Mouse (Mus musculus): Measurements from ENCODE around the gene Carmil1. TPM values are rescaled to one million over a fixed set of nuclear protein-coding genes. Genes with fewer than 3 reads are reported as not detected.

The Carmil1 gene
- polyA plus RNA-seq, 1 experiment from 2014 or later: 36.0 TPM

DNA sequence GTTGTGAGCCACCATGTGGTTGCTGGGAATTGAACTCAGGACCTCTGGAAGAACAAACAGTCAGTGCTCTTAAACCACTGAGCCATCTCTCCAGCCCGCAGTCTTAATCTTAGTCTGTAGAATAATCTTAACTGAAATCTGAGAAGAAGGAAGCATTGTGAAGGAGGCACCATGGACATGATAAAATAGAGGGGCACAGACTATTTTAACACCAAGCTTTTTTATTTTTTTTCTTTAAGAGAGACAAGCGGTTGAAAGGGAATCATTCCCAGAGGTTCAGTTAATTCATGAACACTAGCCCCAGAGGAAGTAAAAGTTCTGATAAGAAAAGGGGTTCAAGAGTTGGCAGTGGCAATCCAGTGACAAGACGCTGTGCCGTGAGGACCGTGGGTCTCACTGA is 15.8 kb downstream of the Carmil1 start:
- H3K36me3 ChIP-seq (ENCODE audit: control insufficient read depth, insufficient read depth, low read length): no peaks in the 10 kb centered on the region
- H3K4me3 ChIP-seq (ENCODE audit: low read depth, low read length): no peak overlapping the region
- H3K27me3 ChIP-seq (ENCODE audit: control insufficient read depth, insufficient read depth, low read length): no peaks in the 10 kb centered on the region
- no peak for ATAC-seq (ENCODE audit: low read depth)
- no peak overlapping the region for H3K9ac ChIP-seq (replicated peaks; ENCODE audit: low read depth, low read length)
- no peaks in the 10 kb centered on the region for H3K4me1 ChIP-seq (ENCODE audit: control insufficient read depth, insufficient read depth, low read length)
- no peak overlapping the region for H3K4me2 ChIP-seq (ENCODE audit: low read depth, low read length)
- no peaks in the 10 kb centered on the region for H3K9me3 ChIP-seq (ENCODE audit: control insufficient read depth, low read length)
- WGBS: 95% methylated on average over 5 of the region's 5 CpGs
- H3K27ac ChIP-seq (ENCODE audit: low read depth, low read length): no peak overlapping the region

DNA sequence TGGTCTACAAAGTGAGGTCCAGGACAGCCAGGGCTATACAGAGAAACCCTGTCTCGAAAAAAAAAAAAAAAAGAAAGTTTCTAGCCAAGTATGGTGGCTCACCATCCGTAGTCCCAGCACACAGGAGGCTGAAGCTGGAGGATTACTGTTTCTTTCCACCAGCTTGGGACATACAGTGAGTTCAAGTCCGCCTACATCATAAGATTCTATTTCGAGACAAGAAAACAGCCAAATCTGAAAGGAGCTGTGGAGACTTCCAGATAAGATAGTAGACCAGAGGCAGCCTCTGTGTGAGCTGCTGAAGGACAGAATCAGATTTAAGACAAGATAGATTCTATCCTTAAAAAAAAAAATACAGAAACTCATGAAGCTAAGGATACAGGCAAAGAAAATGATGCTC is 17.0 kb downstream of the Carmil1 start:
- no peak overlapping the region for H3K4me2 ChIP-seq (ENCODE audit: low read depth, low read length)

GRCm38 (mm10) chr13:24260751-24261591 is 19.6 kb downstream of the Carmil1 start:
- 86% methylated on average over 10 of the region's 10 CpGs for WGBS
- H3K36me3 ChIP-seq (ENCODE audit: control insufficient read depth, insufficient read depth, low read length): no peaks in the 10 kb centered on the region
- H3K4me2 ChIP-seq (ENCODE audit: low read depth, low read length): no peak overlapping the region
- no peaks in the 10 kb centered on the region for H3K27me3 ChIP-seq (ENCODE audit: control insufficient read depth, insufficient read depth, low read length)
- H3K27ac ChIP-seq (ENCODE audit: low read depth, low read length): no peak overlapping the region
- no peak for ATAC-seq (ENCODE audit: low read depth)
- no peaks in the 10 kb centered on the region for H3K9me3 ChIP-seq (ENCODE audit: control insufficient read depth, low read length)
- H3K4me1 ChIP-seq (ENCODE audit: control insufficient read depth, insufficient read depth, low read length): no peaks in the 10 kb centered on the region
- H3K9ac ChIP-seq (replicated peaks; ENCODE audit: low read depth, low read length): no peak overlapping the region
- no peak overlapping the region for H3K4me3 ChIP-seq (ENCODE audit: low read depth, low read length)

More for the DNA sequence above, 17.0 kb downstream of the Carmil1 start:
- Histone ChIP-seq H3K27ac (ENCODE audit: low read depth, low read length) (no peak overlapping the region), H3K9ac (replicated peaks; ENCODE audit: low read depth, low read length) (no peak overlapping the region), H3K9me3 (ENCODE audit: control insufficient read depth, low read length) (no peaks in the 10 kb centered on the region), H3K36me3 (ENCODE audit: control insufficient read depth, insufficient read depth, low read length) (no peaks in the 10 kb centered on the region), H3K27me3 (ENCODE audit: control insufficient read depth, insufficient read depth, low read length) (no peaks in the 10 kb centered on the region), H3K4me1 (ENCODE audit: control insufficient read depth, insufficient read depth, low read length) (no peaks in the 10 kb centered on the region), H3K4me3 (ENCODE audit: low read depth, low read length) (no peak overlapping the region)
- ATAC-seq (ENCODE audit: low read depth): no peak
- WGBS: 84% methylated on average over 4 of the region's 4 CpGs

DNA sequence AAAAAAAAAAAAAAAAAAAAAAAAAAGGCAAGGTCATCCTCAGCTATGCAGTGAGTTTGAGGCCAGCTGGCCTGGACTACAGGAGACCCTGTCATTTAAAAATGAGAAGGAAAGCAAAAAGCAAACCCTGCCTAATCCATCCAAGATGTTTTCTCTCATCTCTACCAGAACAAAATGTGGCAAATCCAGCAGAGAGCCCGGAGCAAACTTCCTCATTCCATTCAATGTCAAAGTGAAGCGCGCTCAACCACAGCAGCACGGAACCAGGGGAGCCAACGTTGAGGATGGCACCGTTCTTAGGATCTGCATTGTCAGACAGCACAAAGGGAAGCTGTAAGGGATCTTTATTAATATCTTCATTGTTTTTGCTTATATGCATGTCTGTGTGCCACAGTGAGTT is 22.8 kb downstream of the Carmil1 start:
- 91% methylated on average over 6 of the region's 6 CpGs for WGBS
- no peak overlapping the region for H3K9ac ChIP-seq (replicated peaks; ENCODE audit: low read depth, low read length)
- no peaks in the 10 kb centered on the region for H3K27me3 ChIP-seq (ENCODE audit: control insufficient read depth, insufficient read depth, low read length)
- H3K4me1 ChIP-seq (ENCODE audit: control insufficient read depth, insufficient read depth, low read length): no peaks in the 10 kb centered on the region
- no peak overlapping the region for H3K4me3 ChIP-seq (ENCODE audit: low read depth, low read length)
- no peak overlapping the region for H3K4me2 ChIP-seq (ENCODE audit: low read depth, low read length)
- H3K27ac ChIP-seq (ENCODE audit: low read depth, low read length): no peak overlapping the region
- no peak for ATAC-seq (ENCODE audit: low read depth)
- no peaks in the 10 kb centered on the region for H3K36me3 ChIP-seq (ENCODE audit: control insufficient read depth, insufficient read depth, low read length)
- no peaks in the 10 kb centered on the region for H3K9me3 ChIP-seq (ENCODE audit: control insufficient read depth, low read length)

GRCm38 (mm10) chr13:24253989-24254388 is 26.6 kb downstream of the Carmil1 start:
- Histone ChIP-seq H3K9ac (replicated peaks; ENCODE audit: low read depth, low read length) (no peak overlapping the region), H3K4me2 (ENCODE audit: low read depth, low read length) (no peak overlapping the region), H3K9me3 (ENCODE audit: control insufficient read depth, low read length) (no peaks in the 10 kb centered on the region), H3K36me3 (ENCODE audit: control insufficient read depth, insufficient read depth, low read length) (no peaks in the 10 kb centered on the region), H3K4me3 (ENCODE audit: low read depth, low read length) (no peak overlapping the region), H3K27me3 (ENCODE audit: control insufficient read depth, insufficient read depth, low read length) (no peaks in the 10 kb centered on the region), H3K27ac (ENCODE audit: low read depth, low read length) (no peak overlapping the region), H3K4me1 (ENCODE audit: control insufficient read depth, insufficient read depth, low read length) (no peaks in the 10 kb centered on the region)
- 23% methylated on average over 2 of the region's 2 CpGs for WGBS
- peak; percentile 34; the same call in 1 of the 2 replicates for ATAC-seq (ENCODE audit: low read depth)

DNA sequence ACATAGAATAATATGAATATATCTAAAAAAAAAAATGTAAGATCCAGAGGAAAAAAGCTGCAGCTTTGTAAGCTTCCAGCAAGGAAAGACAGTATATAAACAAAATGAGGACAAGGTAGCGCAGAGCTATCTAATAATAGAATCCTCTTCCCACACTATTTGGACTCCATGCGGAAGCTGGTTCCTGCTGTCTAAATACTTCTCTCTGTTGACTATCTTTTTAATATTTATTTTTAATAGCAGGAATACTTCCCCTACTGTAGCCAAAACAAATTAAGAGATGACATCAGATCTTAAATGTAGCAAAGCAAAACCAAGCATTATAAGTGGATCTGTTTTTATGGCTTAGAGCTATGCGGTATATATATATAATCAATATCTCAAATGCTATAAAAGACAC is 27.0 kb downstream of the Carmil1 start:
- 90% methylated on average over 3 of the region's 3 CpGs for WGBS
- Histone ChIP-seq H3K9ac (replicated peaks; ENCODE audit: low read depth, low read length) (no peak overlapping the region), H3K36me3 (ENCODE audit: control insufficient read depth, insufficient read depth, low read length) (no peaks in the 10 kb centered on the region), H3K4me1 (ENCODE audit: control insufficient read depth, insufficient read depth, low read length) (no peaks in the 10 kb centered on the region), H3K27ac (ENCODE audit: low read depth, low read length) (no peak overlapping the region), H3K4me3 (ENCODE audit: low read depth, low read length) (no peak overlapping the region), H3K27me3 (ENCODE audit: control insufficient read depth, insufficient read depth, low read length) (no peaks in the 10 kb centered on the region), H3K9me3 (ENCODE audit: control insufficient read depth, low read length) (no peaks in the 10 kb centered on the region), H3K4me2 (ENCODE audit: low read depth, low read length) (no peak overlapping the region)
- ATAC-seq (ENCODE audit: low read depth): no peak

DNA sequence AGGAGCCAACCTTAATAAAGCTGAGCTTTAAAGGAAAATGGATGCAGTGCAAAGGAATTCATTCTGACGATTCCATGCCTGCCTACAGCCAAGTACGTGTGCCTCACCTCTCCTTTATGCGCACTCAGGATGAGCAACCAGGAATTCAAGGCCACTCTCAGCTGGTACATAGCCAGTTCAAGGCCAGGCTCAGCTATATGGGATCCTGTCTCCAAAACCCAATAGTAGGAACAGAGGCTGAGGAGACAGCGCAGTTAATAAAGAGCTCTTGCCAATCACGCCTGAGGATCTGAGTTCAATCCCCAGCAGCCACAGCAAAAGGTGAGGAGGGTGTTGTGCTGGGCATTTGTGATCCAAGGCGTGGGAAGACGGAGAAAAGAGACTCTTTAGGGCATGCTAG is 29.4 kb downstream of the Carmil1 start:
- WGBS: 91% methylated on average over 7 of the region's 7 CpGs
- no peak for ATAC-seq (ENCODE audit: low read depth)

GRCm38 (mm10) chr13:24247928-24248327 is 32.7 kb downstream of the Carmil1 start:
- H3K4me3 ChIP-seq (ENCODE audit: low read depth, low read length): no peak overlapping the region
- no peak for ATAC-seq (ENCODE audit: low read depth)
- no peak overlapping the region for H3K9ac ChIP-seq (replicated peaks; ENCODE audit: low read depth, low read length)
- no peaks in the 10 kb centered on the region for H3K36me3 ChIP-seq (ENCODE audit: control insufficient read depth, insufficient read depth, low read length)
- 86% methylated on average over 5 of the region's 5 CpGs for WGBS
- no peaks in the 10 kb centered on the region for H3K27me3 ChIP-seq (ENCODE audit: control insufficient read depth, insufficient read depth, low read length)
- 0 out of 2 replicates have a peak, but pooled peaks cover under 1% of the 10 kb centered on the region for H3K4me1 ChIP-seq (ENCODE audit: control insufficient read depth, insufficient read depth, low read length)
- no peak overlapping the region for H3K4me2 ChIP-seq (ENCODE audit: low read depth, low read length)
- H3K27ac ChIP-seq (ENCODE audit: low read depth, low read length): no peak overlapping the region
- no peaks in the 10 kb centered on the region for H3K9me3 ChIP-seq (ENCODE audit: control insufficient read depth, low read length)

More for the DNA sequence above, 29.4 kb downstream of the Carmil1 start:
- no peak overlapping the region for H3K4me2 ChIP-seq (ENCODE audit: low read depth, low read length)
- H3K36me3 ChIP-seq (ENCODE audit: control insufficient read depth, insufficient read depth, low read length): no peaks in the 10 kb centered on the region
- H3K9me3 ChIP-seq (ENCODE audit: control insufficient read depth, low read length): no peaks in the 10 kb centered on the region
- no peaks in the 10 kb centered on the region for H3K27me3 ChIP-seq (ENCODE audit: control insufficient read depth, insufficient read depth, low read length)
- no peaks in the 10 kb centered on the region for H3K4me1 ChIP-seq (ENCODE audit: control insufficient read depth, insufficient read depth, low read length)
- H3K27ac ChIP-seq (ENCODE audit: low read depth, low read length): no peak overlapping the region
- no peak overlapping the region for H3K9ac ChIP-seq (replicated peaks; ENCODE audit: low read depth, low read length)
- no peak overlapping the region for H3K4me3 ChIP-seq (ENCODE audit: low read depth, low read length)

- no peaks in the 10 kb centered on the region for H3K9me3 ChIP-seq (ENCODE audit: control insufficient read depth, low read length)
- H3K36me3 ChIP-seq (ENCODE audit: control insufficient read depth, insufficient read depth, low read length): no peaks in the 10 kb centered on the region
- H3K4me3 ChIP-seq (ENCODE audit: low read depth, low read length): no peak overlapping the region
- ATAC-seq (ENCODE audit: low read depth): no peak
- no peak overlapping the region for H3K4me2 ChIP-seq (ENCODE audit: low read depth, low read length)
- WGBS: 87% methylated on average over 3 of the region's 3 CpGs
- no peak overlapping the region for H3K9ac ChIP-seq (replicated peaks; ENCODE audit: low read depth, low read length)
- no peaks in the 10 kb centered on the region for H3K27me3 ChIP-seq (ENCODE audit: control insufficient read depth, insufficient read depth, low read length)
- 0 out of 2 replicates have a peak, but pooled peaks cover 4% of the 10 kb centered on the region for H3K4me1 ChIP-seq (ENCODE audit: control insufficient read depth, insufficient read depth, low read length)
- no peak overlapping the region for H3K27ac ChIP-seq (ENCODE audit: low read depth, low read length)
Observed at GRCm38 (mm10) chr13:24247441-24247840, 33.2 kb downstream of the Carmil1 start.

All from neural tube, embryonic 14.5 days (tissue).